Mouse (Mus musculus) adrenal gland, postnatal 14 days (tissue): ENCODE results near the gene Lfng. TPM values are rescaled to one million over a fixed set of nuclear protein-coding genes. Genes with fewer than 3 reads are reported as not detected.

Source experiments
- DNase-seq: peaks from one replicate; pipeline ENCODE4 v3.0.0; 2021; ENCODE audit warnings: mixed read lengths
- total RNA-seq: library from RNA; stranded (reverse); gene quantifications from 2 replicates; pipeline ENCODE4 v1.2.3, GENCODE M21; 2021

Lfng gene
- total RNA-seq, 1 experiment from 2014 or later: 13.7 TPM

GRCm38 (mm10) chr5:140639312-140639711, 32.2 kb downstream of the Lfng start:
- no peak for DNase-seq

- DNase-seq: no peak
These were observed 32.8 kb downstream of the Lfng start for GRCm38 (mm10) chr5:140639871-140640270.

GRCm38 (mm10) chr5:140640812-140641211, 33.7 kb downstream of the Lfng start:
- DNase-seq: no peak

GRCm38 (mm10) chr5:140641254-140641928, 34.3 kb downstream of the Lfng start:
- no peak for DNase-seq

- peak; percentile 49 for DNase-seq
These were observed 35.0 kb downstream of the Lfng start for GRCm38 (mm10) chr5:140642076-140642475.

- DNase-seq: peak; percentile 58
These were observed 37.1 kb downstream of the Lfng start for GRCm38 (mm10) chr5:140644263-140644662.

GRCm38 (mm10) chr5:140644702-140645201, 37.6 kb downstream of the Lfng start:
- DNase-seq: peak; percentile 49

GRCm38 (mm10) chr5:140645454-140645853, 38.3 kb downstream of the Lfng start:
- no peak for DNase-seq

- no peak for DNase-seq
These were observed 39.1 kb downstream of the Lfng start for GRCm38 (mm10) chr5:140646171-140646570.

GRCm38 (mm10) chr5:140647031-140647760, 40.1 kb downstream of the Lfng start:
- peak; percentile 39 for DNase-seq

- peak; percentile 63 for DNase-seq
These were observed 40.9 kb downstream of the Lfng start for GRCm38 (mm10) chr5:140647821-140648518.

GRCm38 (mm10) chr5:140648519-140649100, 41.5 kb downstream of the Lfng start, which contains the start of gene Ttyh3:
Gene Ttyh3, minus strand, starts transcription at chr5:140649031.
- DNase-seq: peak; percentile 71

GRCm38 (mm10) chr5:140649101-140649667, 42.1 kb downstream of the Lfng start:
- DNase-seq: peak; percentile 100

- no peak for DNase-seq
These were observed 42.8 kb downstream of the Lfng start for GRCm38 (mm10) chr5:140649881-140650414.

GRCm38 (mm10) chr5:140651231-140651630, 44.1 kb downstream of the Lfng start:
- no peak for DNase-seq

- DNase-seq: peak; percentile 42
These were observed 45.5 kb downstream of the Lfng start for GRCm38 (mm10) chr5:140652587-140652986.

- peak; percentile 85 for DNase-seq
These were observed 47.2 kb downstream of the Lfng start for GRCm38 (mm10) chr5:140654096-140654845.

GRCm38 (mm10) chr5:140659607-140660272, 52.6 kb downstream of the Lfng start:
- peak; percentile 46 for DNase-seq

- DNase-seq: no peak
These were observed 53.3 kb downstream of the Lfng start for GRCm38 (mm10) chr5:140660398-140660797.

GRCm38 (mm10) chr5:140661427-140661826, 54.3 kb downstream of the Lfng start:
- no peak for DNase-seq
